Mouse (Mus musculus) heart, postnatal 0 days (tissue): ENCODE results near the gene Olfr282.

Experiments used
- CTCF ChIP-seq: IDR thresholded peaks from 2 replicates; pipeline ENCODE4 v1.5.1; 2016; ENCODE audit warnings: antibody characterized with exemption, control low read depth, low read depth
- EP300 ChIP-seq: IDR thresholded peaks from 2 replicates; pipeline ENCODE4 v1.6.1; 2016; ENCODE audit warnings: antibody characterized with exemption, low read depth

GRCm38 (mm10) chr15:98486433-98487021 is 55.5 kb downstream of the Olfr282 start:
- TF ChIP-seq CTCF (no peak), EP300 (no peak)
